Mouse (Mus musculus): Measurements from ENCODE around the gene B3gat1. TPM values are rescaled to one million over a fixed set of nuclear protein-coding genes. Genes with fewer than 3 reads are reported as not detected.

The B3gat1 gene
- total RNA-seq, 2 experiments from 2014 or later, result 4.5 to 5.6 TPM

- no peak for DNase-seq (ENCODE audit: low spot score in 2 of 2)
Observed at GRCm38 (mm10) chr9:26776122-26776902, 42.8 kb downstream of the B3gat1 start.

GRCm38 (mm10) chr9:26778421-26778820 lies 44.9 kb downstream of the B3gat1 start:
- DNase-seq (ENCODE audit: low spot score in 2 of 2), result no peak

DNA sequence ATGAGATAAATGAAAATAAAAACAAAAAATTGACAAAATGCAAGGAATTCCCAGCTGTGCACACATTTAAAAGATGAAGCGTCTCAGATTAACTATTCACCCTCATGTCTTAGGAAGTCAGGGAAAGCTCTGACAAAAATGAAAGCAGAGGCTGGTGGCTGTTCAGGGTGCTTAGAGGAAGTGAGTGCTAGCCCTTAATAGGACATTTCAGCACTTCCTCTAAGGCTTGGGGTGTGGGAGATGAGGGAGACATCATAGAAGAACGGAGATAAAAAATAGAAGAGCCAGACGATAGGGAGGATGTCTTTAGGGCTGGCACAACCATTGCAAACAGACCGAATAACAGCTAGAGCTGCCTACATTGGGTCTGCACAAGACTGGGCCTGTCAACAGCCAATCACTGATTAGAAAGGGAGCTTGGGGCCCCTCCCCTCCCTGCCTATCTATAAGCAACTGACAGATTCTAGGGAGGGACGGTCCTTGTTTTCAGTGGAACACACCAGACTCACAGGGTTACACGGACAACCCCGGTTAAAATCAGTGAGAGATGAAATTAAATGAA lies 50.0 kb downstream of the B3gat1 start:
- no peak for DNase-seq (ENCODE audit: low spot score in 2 of 2)

DNA sequence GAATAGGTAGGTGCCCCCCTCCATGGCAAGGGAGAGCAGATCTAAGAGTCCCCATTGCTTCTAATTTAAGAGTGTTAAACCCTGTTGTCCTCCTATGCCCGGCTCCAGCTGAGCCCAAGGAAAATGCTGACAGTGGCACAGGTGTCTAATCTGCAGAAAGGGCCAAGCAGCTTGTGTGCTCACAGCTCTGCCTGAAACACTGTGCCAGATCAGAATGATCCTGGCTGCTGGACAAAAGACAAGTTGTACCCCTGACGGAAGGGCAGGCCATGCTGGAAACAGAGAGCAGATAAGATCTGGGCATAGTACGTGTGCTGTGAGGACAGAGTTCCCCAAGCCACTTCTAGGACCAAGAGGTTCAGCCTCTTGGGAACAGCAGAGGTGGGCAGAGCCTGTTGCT lies 59.3 kb downstream of the B3gat1 start:
- no peak for DNase-seq (ENCODE audit: low spot score in 2 of 2)

- DNase-seq (ENCODE audit: low spot score in 2 of 2), result no peak
Observed at GRCm38 (mm10) chr9:26798205-26798604, 64.7 kb downstream of the B3gat1 start.

DNA sequence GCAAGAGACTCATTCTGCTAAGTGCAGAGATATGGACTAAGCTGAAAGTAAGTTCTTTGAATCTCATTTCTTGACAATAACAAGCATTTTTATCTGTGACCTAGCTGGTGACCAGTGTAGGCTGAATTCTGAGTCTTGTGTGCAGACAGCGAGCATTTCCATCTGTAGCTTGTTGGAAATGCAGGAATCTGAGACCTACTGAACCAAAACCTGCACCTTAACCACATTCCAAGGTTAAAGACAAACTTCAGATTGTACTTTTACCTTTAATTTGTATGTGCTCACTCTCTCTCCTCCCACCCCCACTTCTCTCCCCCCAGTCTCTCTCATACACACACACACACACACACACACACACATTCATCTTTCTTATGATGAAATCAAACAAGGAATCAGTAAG lies 65.2 kb downstream of the B3gat1 start:
- DNase-seq (ENCODE audit: low spot score in 2 of 2), result no peak

DNA sequence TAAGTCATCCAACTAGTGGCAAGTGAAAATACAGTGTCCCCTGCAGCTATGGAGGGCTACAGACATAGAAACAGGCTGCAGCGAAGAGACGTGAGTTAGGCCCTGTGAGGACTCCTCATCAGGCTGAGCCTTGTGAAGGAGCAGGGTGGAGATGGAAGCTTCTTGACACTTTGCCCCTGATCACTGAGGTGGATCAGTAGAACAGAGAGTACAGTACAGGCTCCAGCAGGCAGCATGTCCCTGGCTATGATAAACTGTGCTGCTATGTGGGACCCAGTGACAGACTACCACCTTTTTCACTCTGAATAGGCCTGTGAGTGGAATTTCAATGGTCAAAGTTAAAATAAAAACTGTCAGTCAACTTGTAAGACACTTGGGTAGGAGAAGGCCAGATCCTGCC lies 66.8 kb downstream of the B3gat1 start:
- no peak for DNase-seq (ENCODE audit: low spot score in 2 of 2)

- no peak for DNase-seq (ENCODE audit: low spot score in 2 of 2)
Observed at GRCm38 (mm10) chr9:26804321-26804720, 70.8 kb downstream of the B3gat1 start.

- peak; percentile 87 to 88 for DNase-seq (ENCODE audit: low spot score in 2 of 2)
Observed at GRCm38 (mm10) chr9:26805935-26806666, 72.6 kb downstream of the B3gat1 start, which contains the start of gene Glb1l2. Glb1l2 (minus strand) TSS chr9:26806468.

DNA sequence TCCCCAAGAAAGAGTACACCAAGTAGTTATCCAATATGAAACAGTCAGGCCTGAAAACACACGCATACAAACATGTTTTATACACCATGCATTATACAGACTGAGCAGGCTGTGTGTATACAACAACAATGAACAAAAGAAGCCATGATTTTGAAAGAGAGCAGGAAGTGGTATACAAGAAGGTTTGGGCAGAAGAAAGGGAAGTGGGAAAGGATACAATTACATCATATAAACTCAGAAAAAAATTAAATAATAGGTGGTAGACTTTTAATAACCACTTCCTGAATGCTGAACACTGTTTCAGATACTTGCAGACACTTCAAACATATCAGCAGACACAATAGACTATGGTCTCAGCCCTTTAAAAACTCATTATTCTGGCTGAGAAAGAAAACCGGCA lies 75.2 kb downstream of the B3gat1 start:
- DNase-seq (ENCODE audit: low spot score in 2 of 2), result no peak

Other genes starting within 250 kb of the B3gat1 start
- gene Glb1l2, start 72.7 kb downstream of the B3gat1 start, total RNA-seq (2021), result 1 to 10 TPM; 5.0 to 8.8 TPM
- gene Glb1l3, start 127.2 kb downstream of the B3gat1 start, total RNA-seq (2021), result under 1 TPM; 0.68 to 0.70 TPM
- gene Gm1110, start 189.4 kb downstream of the B3gat1 start, total RNA-seq (2021), result not detected